In genomic region chr12:3890753-3891751, GRCm38 (mm10) we compare ENCODE assay signal across 8 mouse cellular contexts.
DNase-seq lines count a peak whose midpoint lies in the region; ATAC-seq and TF ChIP-seq lines count a peak whose summit lies in the region.

No protein-coding gene starts in this region.

- no peaks in the 10 kb centered on the region for H3K27me3 ChIP-seq in forebrain, embryonic 14.5 days (replicated peaks; ENCODE audit: control insufficient read depth, insufficient read depth, low read length)
- no peaks in the 10 kb centered on the region for H3K27me3 ChIP-seq in intestine, embryonic 16.5 days (replicated peaks; ENCODE audit: control insufficient read depth, insufficient read depth, low read length)
- H3K27me3 ChIP-seq in small intestine, adult 2 months (ENCODE audit: control insufficient read depth, insufficient read depth, low read length) = no peaks in the 10 kb centered on the region

- peak overlapping the region; percentile 67 for H3K9ac ChIP-seq in forebrain, embryonic 14.5 days (ENCODE audit: low read length)
- peak overlapping the region; percentile 77 for H3K9ac ChIP-seq in intestine, embryonic 16.5 days (ENCODE audit: low read depth, low read length)

- no peaks in the 10 kb centered on the region for H3K9me3 ChIP-seq in forebrain, embryonic 14.5 days (replicated peaks; ENCODE audit: control insufficient read depth, low read length)
- H3K9me3 ChIP-seq in intestine, embryonic 16.5 days (ENCODE audit: control insufficient read depth, low read length) = no peaks in the 10 kb centered on the region

- peaks cover 53% of the 10 kb centered on the region for H3K4me1 ChIP-seq in forebrain, embryonic 14.5 days (ENCODE audit: control insufficient read depth, insufficient read depth, low read length)
- H3K4me1 ChIP-seq in intestine, embryonic 16.5 days (ENCODE audit: control insufficient read depth, insufficient read depth, low read length) = peaks cover 63% of the 10 kb centered on the region
- peaks cover 26% of the 10 kb centered on the region for H3K4me1 ChIP-seq in small intestine, adult 2 months (ENCODE audit: control insufficient read depth, insufficient read depth, insufficient read length, low read length)

- no peak for TF ChIP-seq CTCF in small intestine, adult 2 months (IDR thresholded peaks at IDR 0.05; ENCODE audit: extremely low read depth, insufficient read length, insufficient replicate concordance, low read depth, low read length)

- H3K4me3 ChIP-seq in forebrain, embryonic 14.5 days (ENCODE audit: low read depth, low read length) = peak overlapping the region; percentile 40
- H3K4me3 ChIP-seq in intestine, embryonic 16.5 days (ENCODE audit: low read length) = peak overlapping the region; percentile 55
- H3K4me3 ChIP-seq in small intestine, adult 2 months (ENCODE audit: low read depth, low read length) = peak overlapping the region; percentile 83

- H3K27ac ChIP-seq in forebrain, embryonic 14.5 days (ENCODE audit: low read depth, low read length) = peak overlapping the region; percentile 84
- peak overlapping the region; percentile 93 for H3K27ac ChIP-seq in intestine, embryonic 16.5 days (ENCODE audit: low read length)
- H3K27ac ChIP-seq in small intestine, adult 2 months (ENCODE audit: insufficient read depth, low read depth, low read length) = peak overlapping the region; percentile 85

- H3K36me3 ChIP-seq in forebrain, embryonic 14.5 days (ENCODE audit: control insufficient read depth, insufficient read depth, low read length) = peaks cover 9% of the 10 kb centered on the region
- H3K36me3 ChIP-seq in intestine, embryonic 16.5 days (ENCODE audit: control insufficient read depth, insufficient read depth, low read length) = peaks cover 9% of the 10 kb centered on the region; the same call in 1 of the 2 replicates
- peaks cover 16% of the 10 kb centered on the region for H3K36me3 ChIP-seq in small intestine, adult 2 months (ENCODE audit: control insufficient read depth, insufficient read depth, low read length)

- DNase-seq in CD4-positive, CD25-positive, alpha-beta regulatory T cell, adult 2 months (ENCODE audit: low read depth, low spot score) = peak; percentile 72
- peak; percentile 52 for DNase-seq in adrenal gland, postnatal 10 days
- peak; percentile 91 for DNase-seq in forebrain, embryonic 14.5 days (ENCODE audit: low spot score)
- DNase-seq in lung, postnatal 14 days = peak; percentile 24
- DNase-seq in urinary bladder, postnatal 14 days (ENCODE audit: low spot score) = no peak
- no peak for DNase-seq in cerebellum, postnatal 14 days

- peak; percentile 62 for ATAC-seq in forebrain, embryonic 14.5 days
- ATAC-seq in intestine, embryonic 16.5 days = peak; percentile 57

- TF ChIP-seq POLR2A in small intestine, adult 2 months (IDR thresholded peaks at IDR 0.05; ENCODE audit: low read depth, low read length) = no peak; the same call in 1 of the 2 replicates

- H3K4me2 ChIP-seq in forebrain, embryonic 14.5 days (ENCODE audit: low read length) = peak overlapping the region; percentile 56
- peak overlapping the region; percentile 85 for H3K4me2 ChIP-seq in intestine, embryonic 16.5 days (ENCODE audit: low read depth, low read length)

- 4% methylated on average over 43 of the region's 45 CpGs for WGBS in forebrain, embryonic 14.5 days
- 6% methylated on average over 42 of the region's 45 CpGs for WGBS in intestine, embryonic 16.5 days
- 2% methylated on average over 43 of the region's 45 CpGs for WGBS in small intestine, adult 2 months

Comparison
In these comparisons a context has a peak if more than half of its experiments do, and no peak if none do; other contexts are left out.
1. DNase-seq: peak in CD4-positive, CD25-positive, alpha-beta regulatory T cell, adult 2 months (single experiment), adrenal gland, postnatal 10 days (single experiment), forebrain, embryonic 14.5 days (single experiment) and lung, postnatal 14 days (single experiment); none in urinary bladder, postnatal 14 days (single experiment) and cerebellum, postnatal 14 days (0 of 2).
2. Peak in every context shown above with its lines, with median percentiles within 50 percentile points of each other: H3K27ac ChIP-seq and H3K4me3 ChIP-seq.